Mouse (Mus musculus) left cerebral cortex, postnatal 36 days (tissue): ENCODE measurements around the gene Alox12b. TPM values are rescaled to one million over a fixed set of nuclear protein-coding genes. Genes with fewer than 3 reads are reported as not detected.

Experiments used
- DNase-seq, 2 experiments: peaks; one replicate each; pipeline ENCODE4 v3.0.0; 2021 to 2022; ENCODE audit warnings: low spot score in 2 of 2, mixed read lengths in 1 of 2
- intact Hi-C: fragments of 180-260 bp; cut with DNase I; formaldehyde crosslinking; loops from one replicate; pipeline ENCODE4 v1.15.1; 2025
- total RNA-seq, 2 experiments: library from RNA; stranded (reverse); gene quantifications; 2 replicates each; pipeline ENCODE4 v1.2.3; 2021

The Alox12b gene
- total RNA-seq, 2 experiments from 2014 or later = 6.0 to 6.1 TPM

DNA sequence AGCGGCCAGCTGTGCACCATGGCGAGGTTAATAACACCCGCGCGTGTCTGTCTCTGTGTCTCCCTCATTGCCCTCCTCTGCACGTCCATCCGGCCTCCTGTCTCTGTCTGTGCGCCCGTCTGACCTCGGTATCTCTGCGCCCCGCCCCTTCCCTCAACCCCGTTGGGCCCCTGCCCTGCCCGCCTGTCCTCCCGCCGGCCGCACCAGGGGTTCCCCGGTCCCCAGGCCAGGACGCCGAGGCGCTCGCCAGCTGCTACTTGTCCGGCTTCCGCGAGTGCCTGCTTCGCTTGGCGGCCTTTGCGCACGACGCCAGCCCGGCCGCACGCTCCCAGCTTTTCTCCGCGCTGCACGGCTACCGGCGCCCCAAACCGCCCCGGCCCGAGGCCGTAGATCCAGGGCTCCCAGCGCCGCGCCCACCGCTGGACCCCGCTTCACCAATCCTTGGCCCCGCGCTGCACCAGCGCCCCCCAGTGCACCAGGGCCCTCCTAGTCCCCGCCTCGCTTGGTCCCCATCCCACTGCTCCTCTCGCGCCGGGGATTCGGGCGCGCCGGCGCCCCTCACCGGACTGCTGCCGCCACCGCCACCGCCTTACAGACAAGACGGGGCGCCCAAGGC lies 34.3 kb upstream of the Alox12b start, which contains the start of gene 9130213A22Rik:
Gene 9130213A22Rik, minus strand, starts transcription at position 254 of the 616 bp plus-strand sequence.
- DNase-seq = peak; percentile 87 to 88
- intact Hi-C loops = loop anchor here (5.0 kb wide), 1 partner anchor 35 kb away; the partner anchor contains the start of gene Vamp2

DNA sequence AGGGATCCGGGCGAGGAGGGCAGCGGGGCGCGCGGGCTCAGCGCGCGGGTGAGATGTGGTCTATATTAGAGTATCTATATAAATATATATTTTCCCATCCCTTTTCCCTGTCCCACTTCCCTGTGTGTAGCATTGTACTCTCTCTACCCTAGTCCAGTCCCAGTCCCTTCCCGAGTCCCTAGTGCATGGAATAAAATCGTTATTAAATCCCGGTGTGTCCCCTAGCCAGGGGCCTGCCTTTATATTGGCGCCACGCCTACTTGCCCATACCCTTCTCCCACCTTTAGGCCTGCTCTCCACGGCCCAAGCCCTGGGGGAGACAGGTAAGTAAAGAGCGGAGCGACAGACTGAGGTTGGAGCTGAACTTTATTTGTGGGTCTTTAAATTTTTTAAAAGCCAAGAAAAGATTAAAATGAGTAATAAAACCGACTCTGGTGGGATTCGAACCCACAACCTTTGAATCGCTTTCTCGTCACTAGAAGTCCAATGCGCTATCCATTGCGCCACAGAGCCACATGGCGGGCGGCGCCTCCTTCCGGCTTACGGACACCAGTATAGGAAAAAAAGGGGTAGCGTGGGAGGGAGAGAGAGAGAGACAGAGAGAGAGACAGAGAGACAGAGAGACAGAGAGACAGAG lies 33.6 kb upstream of the Alox12b start:
- DNase-seq = peak; percentile 92
- intact Hi-C loops = loop anchor here (5.0 kb wide), 1 partner anchor 36 kb away; the partner anchor contains the start of gene Vamp2

GRCm38 (mm10) chr11:69123693-69124497 lies 32.9 kb upstream of the Alox12b start:
- intact Hi-C loops = loop anchor here (1.0 to 5.0 kb wide), 3 partner anchors 37 to 83 kb away; partner anchors contain the start of gene Vamp2
- DNase-seq = peak; percentile 92 to 94

- intact Hi-C loops = loop anchor here (1.0 to 5.0 kb wide), 3 partner anchors 37 to 83 kb away; partner anchors contain the start of gene Vamp2
- peak in 1 of 2 experiments; percentile 64 for DNase-seq
Observed at GRCm38 (mm10) chr11:69124498-69124847, 32.3 kb upstream of the Alox12b start.

- intact Hi-C loops = loop anchor here (1.0 kb wide), 1 partner anchor 25 kb away; no protein-coding TSS in a partner anchor
- DNase-seq = peak; percentile 77 to 78
Observed at GRCm38 (mm10) chr11:69125041-69125851, 31.5 kb upstream of the Alox12b start.

GRCm38 (mm10) chr11:69125852-69125918 lies 31.1 kb upstream of the Alox12b start, which contains the start of gene Aloxe3:
Gene Aloxe3 (plus strand): TSS chr11:69125896.
- intact Hi-C loops = loop anchor here (1.0 kb wide), 1 partner anchor 25 kb away; no protein-coding TSS in a partner anchor
- no peak for DNase-seq

DNA sequence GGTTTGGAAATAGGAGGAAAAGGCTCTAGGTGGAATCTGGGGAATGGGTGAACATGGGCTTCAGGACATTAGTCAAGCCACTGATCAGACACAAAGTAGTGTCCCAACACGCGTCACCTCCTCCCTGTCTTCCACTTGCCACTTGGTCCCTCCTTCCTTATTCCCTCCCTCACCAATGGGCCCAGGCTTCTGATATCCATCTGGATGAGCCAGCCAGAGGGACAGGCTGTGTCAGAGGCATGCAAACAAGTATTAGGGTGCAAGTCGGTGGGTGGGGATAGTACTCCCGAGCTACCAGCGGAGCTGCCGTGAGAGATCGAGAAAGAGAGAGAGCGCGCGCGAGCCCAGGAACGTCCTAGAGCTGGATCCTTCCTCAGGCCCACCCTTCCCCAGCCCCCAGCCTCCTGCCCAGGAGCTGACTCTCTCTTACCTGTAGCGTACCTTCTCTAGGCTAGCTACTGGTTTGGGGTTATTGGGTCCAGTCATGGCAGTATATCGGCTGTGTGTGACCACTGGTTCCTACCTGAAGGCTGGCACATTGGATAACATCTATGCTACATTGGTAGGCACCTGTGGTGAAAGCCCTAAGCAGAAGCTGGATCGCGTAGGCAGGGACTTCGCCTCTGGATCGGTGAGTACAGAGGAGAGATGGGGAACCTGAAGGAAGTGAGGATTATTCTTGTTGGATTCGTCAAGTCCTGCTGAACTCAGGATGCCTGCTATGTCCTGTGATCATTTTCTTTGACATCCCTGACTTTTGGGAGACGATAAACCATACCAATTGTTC lies 30.7 kb upstream of the Alox12b start:
- no peak for DNase-seq
- intact Hi-C loops = loop anchor here (1.0 kb wide), 1 partner anchor 24 kb away; no protein-coding TSS in a partner anchor

DNA sequence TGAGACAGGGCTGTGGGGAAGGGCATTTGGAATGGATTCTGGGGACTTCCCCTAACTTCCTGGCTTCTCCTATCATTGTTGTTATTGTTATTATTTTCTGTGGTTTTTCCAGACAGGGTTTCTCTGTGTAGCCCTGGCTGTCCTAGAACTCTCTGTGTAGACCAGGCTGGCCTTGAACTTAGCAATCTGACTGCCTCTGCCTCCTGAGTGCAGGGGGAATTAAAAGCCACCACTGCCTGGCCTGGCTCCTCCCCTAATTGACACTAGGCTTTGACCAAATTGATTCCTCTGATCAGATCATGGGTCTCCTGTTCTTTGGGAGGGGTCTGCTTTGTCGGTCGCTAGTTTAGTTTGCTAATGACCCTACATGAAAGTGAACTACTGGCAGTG lies 30.1 kb upstream of the Alox12b start:
- intact Hi-C loops = no loop called here

DNA sequence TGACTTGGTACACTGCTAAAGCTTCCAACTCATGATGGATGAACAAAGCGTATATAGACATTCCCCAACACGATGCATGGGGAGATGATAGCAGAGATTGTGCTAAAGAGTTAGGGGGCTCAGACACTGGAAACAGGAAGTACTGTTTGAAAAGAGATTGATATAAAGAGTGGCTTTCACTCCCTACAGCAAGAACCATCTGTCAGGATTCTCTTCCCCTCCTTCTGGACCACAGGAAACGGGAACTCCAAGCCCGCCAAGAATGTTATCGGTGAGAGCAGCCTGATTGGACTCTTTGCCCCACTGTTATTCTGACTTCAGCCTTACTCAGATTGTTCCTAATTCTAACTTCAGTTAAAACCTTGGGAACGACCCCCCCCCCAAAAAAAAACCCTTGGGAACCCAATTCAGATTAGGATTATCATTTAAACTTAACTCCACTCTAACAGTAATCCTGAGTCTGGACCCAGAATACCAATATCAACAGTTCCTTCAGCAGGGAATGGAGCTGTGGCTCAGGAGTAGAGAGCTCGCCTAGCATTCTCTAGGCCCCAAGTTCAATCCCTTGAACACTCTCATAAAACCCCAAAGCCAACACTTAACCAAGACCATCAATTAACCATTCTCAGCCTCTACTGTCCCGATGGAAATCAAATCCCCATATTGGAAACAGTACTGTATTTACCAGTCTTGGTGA lies 28.2 kb upstream of the Alox12b start:
- DNase-seq = no peak
- intact Hi-C loops = no loop called here

More for the DNA sequence above, 30.1 kb upstream of the Alox12b start:
- no peak for DNase-seq

- intact Hi-C loops = no loop called here
Observed at GRCm38 (mm10) chr11:69133566-69133922, 23.2 kb upstream of the Alox12b start.

DNA sequence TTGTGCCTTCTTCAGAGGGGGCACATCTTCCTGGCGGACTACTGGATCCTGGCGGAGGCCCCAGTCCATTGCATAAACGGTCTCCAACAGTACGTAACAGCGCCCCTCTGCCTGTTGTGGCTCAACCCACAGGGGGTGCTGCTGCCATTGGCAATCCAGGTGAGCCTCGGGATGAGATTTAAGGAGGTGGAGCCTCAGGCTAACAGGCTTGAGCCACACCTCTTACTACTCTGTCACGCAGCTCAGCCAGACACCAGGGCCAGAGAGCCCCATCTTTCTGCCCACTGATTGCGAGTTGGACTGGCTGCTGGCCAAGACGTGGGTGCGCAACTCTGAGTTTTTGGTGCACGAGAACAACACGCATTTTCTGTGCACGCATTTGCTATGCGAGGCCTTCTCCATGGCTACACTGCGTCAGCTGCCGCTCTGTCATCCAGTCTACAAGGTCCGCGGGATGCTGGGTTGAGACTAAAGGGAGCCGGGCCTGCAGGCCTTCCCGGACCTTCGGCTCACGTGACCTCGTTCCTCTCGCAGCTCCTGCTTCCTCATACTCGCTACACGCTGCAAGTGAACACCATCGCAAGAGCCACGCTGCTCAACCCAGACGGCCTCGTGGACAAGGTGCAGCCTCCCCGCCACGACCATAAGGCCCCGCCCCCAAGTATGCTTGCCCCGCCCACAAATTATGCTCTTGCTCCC lies 22.7 kb upstream of the Alox12b start:
- DNase-seq = peak; percentile 83 to 85
- intact Hi-C loops = no loop called here

More at GRCm38 (mm10) chr11:69133566-69133922, 23.2 kb upstream of the Alox12b start:
- DNase-seq = no peak

DNA sequence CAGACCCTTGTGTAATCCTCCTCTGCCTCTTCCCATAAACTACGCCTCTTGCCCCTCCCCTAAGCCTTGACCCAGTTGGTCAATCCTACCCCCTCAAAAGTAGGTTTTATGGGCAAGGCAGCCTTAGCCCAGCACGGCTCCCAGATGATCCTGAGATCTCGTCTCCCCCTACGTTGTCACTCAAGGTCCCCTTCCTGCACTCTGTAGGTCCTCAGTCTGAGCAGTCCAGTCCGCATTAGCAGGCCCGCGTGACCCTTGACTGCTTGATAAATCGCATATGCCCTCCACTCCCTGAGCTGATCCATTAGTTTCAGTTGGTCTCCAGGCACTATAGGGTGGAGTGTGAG lies 22.2 kb upstream of the Alox12b start:
- intact Hi-C loops = no loop called here
- no peak for DNase-seq

DNA sequence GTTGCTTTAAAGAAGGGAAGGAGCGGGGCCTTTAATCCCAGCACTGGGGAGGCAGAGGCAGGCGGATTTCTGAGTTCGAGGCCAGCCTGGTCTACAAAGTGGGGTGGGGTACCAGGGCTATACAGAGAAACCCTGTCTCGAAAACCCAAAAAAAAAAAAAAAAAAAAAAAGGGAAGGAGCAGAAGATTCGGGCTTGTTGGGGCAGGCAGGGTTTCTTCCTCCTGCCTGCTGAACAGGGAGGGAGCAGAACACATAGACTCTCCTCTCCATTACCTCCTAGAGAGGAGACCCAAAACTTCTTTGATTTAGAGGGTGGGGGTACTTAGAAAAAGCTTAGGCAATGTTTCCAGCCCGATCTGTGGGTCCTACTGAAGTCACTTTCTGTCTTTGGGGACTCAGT lies 21.4 kb upstream of the Alox12b start:
- no peak for DNase-seq
- intact Hi-C loops = no loop called here

GRCm38 (mm10) chr11:69147546-69147945 lies 9.2 kb upstream of the Alox12b start:
- intact Hi-C loops = no loop called here
- DNase-seq = no peak

- intact Hi-C loops = no loop called here
Observed at GRCm38 (mm10) chr11:69148451-69148960, 8.3 kb upstream of the Alox12b start.

DNA sequence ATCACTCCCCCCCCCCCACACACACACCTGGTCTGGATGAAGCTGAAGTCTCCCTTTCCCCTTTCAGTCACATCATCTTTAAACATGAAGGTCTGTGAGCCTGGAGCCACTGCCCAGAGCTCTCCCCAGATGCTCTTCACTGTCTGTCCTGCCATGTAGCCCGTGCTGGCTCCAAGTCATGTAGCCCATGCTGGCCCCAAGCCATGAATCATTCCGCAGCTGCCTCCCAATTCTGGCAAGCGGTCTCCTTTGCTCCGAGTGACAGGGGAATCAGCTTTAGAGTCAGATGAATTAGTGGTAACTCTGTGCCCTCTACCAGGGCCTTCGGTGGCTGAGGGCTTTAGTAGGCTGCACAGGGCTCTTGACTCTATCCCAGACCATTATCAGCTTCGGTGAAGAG lies 7.1 kb upstream of the Alox12b start:
- no peak for DNase-seq
- intact Hi-C loops = loop anchor here (1.0 kb wide), 1 partner anchor 24 kb away; the partner anchor contains the start of gene Aloxe3

More at GRCm38 (mm10) chr11:69148451-69148960, 8.3 kb upstream of the Alox12b start:
- DNase-seq = no peak

GRCm38 (mm10) chr11:69150444-69150843 lies 6.3 kb upstream of the Alox12b start:
- intact Hi-C loops = loop anchor here (1.0 kb wide), 1 partner anchor 25 kb away; the partner anchor contains the start of gene Aloxe3

DNA sequence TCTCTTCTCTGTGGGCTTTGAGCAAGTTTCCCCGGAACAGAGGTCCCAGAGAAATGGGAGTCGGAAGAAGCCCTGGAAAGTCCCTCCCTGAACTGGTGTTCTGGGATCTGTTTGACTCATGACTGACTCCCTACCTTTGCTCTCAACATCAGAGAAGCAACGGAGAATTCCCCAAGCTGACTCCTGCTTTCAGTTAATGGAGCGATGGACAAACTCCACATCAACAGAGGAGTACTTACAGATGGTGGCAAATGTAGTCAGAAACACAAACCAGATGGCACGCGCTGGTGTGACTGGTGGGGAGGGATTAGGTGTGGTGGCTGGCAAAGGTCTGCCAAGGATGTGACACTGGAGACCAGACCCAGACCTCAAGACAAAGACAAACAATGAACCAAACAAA lies 5.8 kb upstream of the Alox12b start:
- intact Hi-C loops = no loop called here
- no peak for DNase-seq

More at GRCm38 (mm10) chr11:69150444-69150843, 6.3 kb upstream of the Alox12b start:
- DNase-seq = peak in 1 of 2 experiments; percentile 53
